Mouse (Mus musculus) layer of hippocampus, adult 6 months (tissue): ENCODE measurements around the gene Sult1c2. TPM values are rescaled to one million over a fixed set of nuclear protein-coding genes. Genes with fewer than 3 reads are reported as not detected.

Experiments
- long read RNA-seq, 2 experiments: library from polyadenylated mRNA; unstranded; transcript quantifications; one replicate each; pipeline ENCODE4 v2.0.0; 2019 to 2020
- polyA plus RNA-seq: library from polyadenylated mRNA; unstranded; fragments of <200 nt; fragmentation: Nextera tagmentation; gene quantifications from 2 replicates; pipeline ENCODE4 v1.2.3, GENCODE M21; 2021

Gene Sult1c2
- 1.4 TPM in 1 of 2 replicates, not detected in the other for polyA plus RNA-seq
- long read RNA-seq, experiment 1, result 0 reads
- long read RNA-seq, experiment 2, result 0 reads

DNA sequence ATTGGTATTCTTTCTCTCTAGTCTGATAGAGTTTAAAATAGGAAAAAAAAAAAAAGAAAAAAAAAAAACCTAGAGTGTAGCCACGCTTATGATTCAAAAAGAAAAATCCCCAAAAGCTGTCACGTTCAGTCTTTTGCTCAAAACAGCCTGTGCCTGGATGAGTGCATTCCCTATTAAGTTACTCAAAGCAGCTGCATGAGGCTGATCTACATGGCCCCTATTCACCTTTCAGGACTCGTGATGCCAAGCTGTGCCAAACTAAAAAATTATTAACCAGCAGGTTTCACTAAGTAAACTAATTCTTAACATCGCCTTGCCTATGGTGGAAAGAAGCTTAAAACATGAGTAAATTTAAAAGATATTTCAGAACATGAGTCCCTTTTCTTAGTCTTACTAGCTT is at the start of gene Sult1c2:
Gene Sult1c2 (minus strand): TSS at position 134 of the 400 bp plus-strand sequence.

Other genes starting within 250 kb of the Sult1c2 start
- gene Sgo1, start 157.0 kb downstream of the Sult1c2 start, polyA plus RNA-seq, result 0.24 and 0.33 TPM in 2 replicates
- 1.8 TPM in 1 of 2 replicates, not detected in the other for gene Sult1c1, start 144.3 kb upstream of the Sult1c2 start, polyA plus RNA-seq